Mouse (Mus musculus) thymus, adult 2 months (tissue): ENCODE results near the gene Syne2. TPM values are rescaled to one million over a fixed set of nuclear protein-coding genes. Genes with fewer than 3 reads are reported as not detected.

Experiments
- DNase-seq: peaks from one replicate; pipeline ENCODE4 v3.0.0; 2021
- H3K27ac ChIP-seq: fragments of 200-500 bp; 2 replicates; pipeline ENCODE4 v1.5.1; 2012; ENCODE audit warnings: low read length, control low read depth; ENCODE audit not compliant: control insufficient read depth, insufficient read depth
- H3K27me3 ChIP-seq: fragments of 200-500 bp; 2 replicates; pipeline ENCODE4 v1.6.1; 2012; ENCODE audit warnings: mild to moderate bottlenecking, low read length, moderate library complexity, mixed read lengths; ENCODE audit not compliant: control insufficient read depth, insufficient read depth
- H3K36me3 ChIP-seq: fragments of 200-500 bp; 2 replicates; pipeline ENCODE4 v1.6.1; 2012; ENCODE audit warnings: mild to moderate bottlenecking, low read length, moderate library complexity; ENCODE audit not compliant: control insufficient read depth, insufficient read depth
- H3K4me1 ChIP-seq: fragments of 200-500 bp; replicated peaks from 2 replicates; pipeline ENCODE4 v1.6.1; 2012; ENCODE audit warnings: low read length; ENCODE audit not compliant: control insufficient read depth, insufficient read depth
- H3K4me3 ChIP-seq: fragments of 200-500 bp; 2 replicates; pipeline ENCODE4 v1.5.1; 2012; ENCODE audit warnings: mild to moderate bottlenecking, low read length, control low read depth, moderate library complexity; ENCODE audit not compliant: control insufficient read depth, insufficient read depth
- CTCF ChIP-seq: fragments of 200-500 bp; IDR thresholded peaks from 2 replicates; pipeline ENCODE4 v1.5.1; 2012; ENCODE audit warnings: mild to moderate bottlenecking, control low read depth, low read length, moderate library complexity, borderline replicate concordance; ENCODE audit not compliant: control insufficient read depth, poor library complexity, insufficient read depth; ENCODE audit errors: extremely low read depth
- POLR2A ChIP-seq: fragments of 200-500 bp; IDR thresholded peaks from 2 replicates; pipeline ENCODE4 v1.6.1; 2012; ENCODE audit warnings: mild to moderate bottlenecking, low read length, control low read depth, moderate library complexity; ENCODE audit not compliant: control insufficient read depth, poor library complexity, insufficient read depth; ENCODE audit errors: extremely low read depth
- WGBS: fragments of 180-500 bp; shearing (Covaris S2); methylation state at CpG from one replicate; pipeline ENCODE4 v1.1.7; 2018; 5-methylcytosine and 5-hydroxymethylcytosine counted together
- polyA plus RNA-seq: library from polyadenylated mRNA; depleted of rRNA; stranded (reverse); fragments of >200 nt; gene quantifications from 2 replicates; pipeline ENCODE4 v1.2.3, GENCODE M21; 2012

The Syne2 gene
- polyA plus RNA-seq, 1 experiment: 15.5 TPM

DNA sequence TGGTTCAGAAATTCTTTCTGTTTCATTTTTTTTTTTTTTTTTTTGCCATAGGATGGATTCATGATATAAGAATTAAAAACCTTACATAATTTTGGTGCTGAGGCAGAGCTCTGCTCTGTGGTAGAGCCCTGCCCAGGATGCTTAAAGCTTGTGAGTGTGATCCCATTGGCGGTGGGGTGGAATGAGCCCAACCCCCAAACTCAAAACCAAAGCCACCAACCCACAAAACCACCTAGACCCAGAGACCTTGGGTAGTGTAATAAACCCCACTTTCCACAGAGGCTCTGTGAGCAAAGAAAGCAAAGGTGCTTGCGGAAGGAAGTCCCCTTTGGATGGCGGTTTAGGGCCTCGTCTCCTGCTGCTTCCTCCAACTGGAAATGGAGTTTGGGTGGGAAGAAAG is 19.5 kb downstream of the Syne2 start:
- H3K4me3 ChIP-seq: no peak overlapping the region
- H3K4me1 ChIP-seq: peaks cover 11% of the 10 kb centered on the region
- WGBS: 15% methylated on average over 4 of the region's 4 CpGs
- no peak overlapping the region for H3K27ac ChIP-seq
- H3K36me3 ChIP-seq: no peaks in the 10 kb centered on the region
- no peak for DNase-seq
- TF ChIP-seq POLR2A (no peak), CTCF (no peak)
- H3K27me3 ChIP-seq: no peaks in the 10 kb centered on the region; the same call in 1 of the 2 replicates

DNA sequence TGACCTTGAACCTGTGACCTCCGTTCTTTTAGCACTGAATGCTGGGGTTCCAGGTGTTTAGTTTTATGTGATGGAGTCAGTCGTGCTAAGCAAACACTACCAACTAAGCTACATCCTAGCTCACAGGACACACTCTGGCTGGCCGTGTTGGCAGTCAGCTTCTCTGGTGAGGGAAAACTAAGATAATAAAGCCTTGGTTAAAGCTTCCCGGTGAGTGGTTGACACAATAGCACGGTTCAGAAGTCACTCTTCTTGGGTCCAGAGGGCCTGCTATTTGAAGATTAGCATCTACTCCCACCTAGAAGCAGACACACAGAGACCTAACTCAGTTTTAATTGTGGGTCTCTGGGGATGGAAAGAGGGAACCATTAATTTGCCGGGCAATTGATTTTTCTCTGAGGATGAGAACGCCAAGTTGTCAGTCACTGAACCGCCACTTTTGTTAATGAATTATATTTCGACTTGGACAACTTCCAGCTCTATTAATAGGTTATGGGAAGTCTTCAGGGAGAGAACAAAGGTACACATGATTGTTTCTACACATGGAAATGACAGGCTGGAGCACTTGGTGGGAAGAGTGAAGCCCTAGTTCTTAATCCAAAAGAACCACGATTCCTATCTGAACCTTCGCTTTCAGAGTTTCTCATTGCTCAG is 21.3 kb downstream of the Syne2 start:
- 93% methylated on average over 11 of the region's 11 CpGs for WGBS
- no peak overlapping the region for H3K27ac ChIP-seq
- H3K36me3 ChIP-seq: no peaks in the 10 kb centered on the region
- no peak for DNase-seq
- no peak overlapping the region for H3K4me3 ChIP-seq
- TF ChIP-seq POLR2A: no peak
- TF ChIP-seq CTCF: no peak
- H3K4me1 ChIP-seq: peaks cover 11% of the 10 kb centered on the region
- H3K27me3 ChIP-seq: no peaks in the 10 kb centered on the region

DNA sequence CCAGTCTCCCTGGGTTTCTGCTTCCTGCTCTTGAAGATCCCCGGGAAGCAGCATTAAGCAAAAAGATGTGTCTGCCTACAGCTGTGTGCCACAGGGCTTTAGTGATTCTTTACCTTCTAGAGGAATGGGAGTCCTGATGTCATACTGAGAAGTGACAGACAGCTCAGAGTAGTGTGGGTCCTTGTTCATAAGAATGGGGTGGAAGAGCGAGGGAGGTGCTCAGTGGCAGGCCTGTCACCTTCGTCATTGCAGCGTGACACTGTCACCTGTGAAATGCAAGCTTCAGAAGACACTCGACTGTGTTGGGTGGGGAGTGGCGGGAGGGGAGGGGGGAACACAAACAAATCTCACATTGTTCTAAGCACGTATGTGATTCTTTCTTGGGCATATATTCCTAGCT is 23.2 kb downstream of the Syne2 start:
- H3K27me3 ChIP-seq: no peaks in the 10 kb centered on the region
- no peaks in the 10 kb centered on the region for H3K36me3 ChIP-seq
- 91% methylated on average over 7 of the region's 7 CpGs for WGBS
- no peak overlapping the region for H3K4me3 ChIP-seq
- H3K4me1 ChIP-seq: peaks cover 11% of the 10 kb centered on the region
- TF ChIP-seq CTCF: no peak
- no peak for TF ChIP-seq POLR2A
- DNase-seq: no peak
- H3K27ac ChIP-seq: no peak overlapping the region

DNA sequence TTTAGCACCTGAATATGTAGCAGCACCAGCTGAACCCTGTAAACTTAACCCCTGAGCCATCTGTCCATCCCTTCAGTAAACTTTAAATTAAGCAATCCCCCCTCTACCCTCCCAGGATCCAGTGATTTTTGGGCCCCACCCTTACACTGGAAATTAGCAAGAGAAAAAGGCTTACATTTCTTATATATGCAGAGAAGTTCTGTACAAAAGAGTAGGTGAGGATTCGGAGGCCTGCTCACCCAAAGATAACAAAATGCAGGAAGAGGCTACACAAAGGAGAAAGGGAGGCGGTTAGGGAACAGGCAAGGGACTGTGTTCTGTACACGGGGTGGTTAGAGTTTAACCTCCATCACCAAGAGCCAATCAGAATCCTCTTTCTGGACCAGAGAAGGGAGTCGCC is 26.4 kb downstream of the Syne2 start:
- Histone ChIP-seq H3K27me3 (no peaks in the 10 kb centered on the region), H3K27ac (no peak overlapping the region), H3K4me1 (no peaks in the 10 kb centered on the region), H3K36me3 (no peaks in the 10 kb centered on the region), H3K4me3 (no peak overlapping the region)
- TF ChIP-seq CTCF: no peak
- 92% methylated on average over 4 of the region's 4 CpGs for WGBS
- no peak for DNase-seq

DNA sequence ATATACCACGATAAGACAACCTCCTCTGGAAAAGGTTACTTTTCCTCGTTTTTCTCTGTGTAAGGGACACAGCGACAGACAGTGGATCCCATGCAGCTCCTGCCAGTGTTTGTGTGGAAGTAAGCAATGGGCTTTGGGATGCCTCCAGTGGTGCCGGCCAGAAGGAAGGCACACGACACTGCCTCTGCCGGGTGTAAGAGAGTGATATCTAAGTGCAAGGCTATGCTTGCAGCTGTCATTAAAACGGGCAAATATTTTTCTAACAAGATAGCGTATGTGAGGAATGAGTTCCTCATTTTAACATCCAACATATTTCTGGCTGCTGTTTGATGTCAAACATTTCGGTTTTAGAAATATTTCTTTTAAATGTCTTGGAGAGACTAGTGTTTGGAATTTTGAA is 27.1 kb downstream of the Syne2 start:
- WGBS: 76% methylated on average over 9 of the region's 9 CpGs
- Histone ChIP-seq H3K27ac (no peak overlapping the region), H3K4me1 (no peaks in the 10 kb centered on the region), H3K27me3 (no peaks in the 10 kb centered on the region), H3K4me3 (no peak overlapping the region), H3K36me3 (no peaks in the 10 kb centered on the region)
- DNase-seq: no peak
- TF ChIP-seq POLR2A: no peak

DNA sequence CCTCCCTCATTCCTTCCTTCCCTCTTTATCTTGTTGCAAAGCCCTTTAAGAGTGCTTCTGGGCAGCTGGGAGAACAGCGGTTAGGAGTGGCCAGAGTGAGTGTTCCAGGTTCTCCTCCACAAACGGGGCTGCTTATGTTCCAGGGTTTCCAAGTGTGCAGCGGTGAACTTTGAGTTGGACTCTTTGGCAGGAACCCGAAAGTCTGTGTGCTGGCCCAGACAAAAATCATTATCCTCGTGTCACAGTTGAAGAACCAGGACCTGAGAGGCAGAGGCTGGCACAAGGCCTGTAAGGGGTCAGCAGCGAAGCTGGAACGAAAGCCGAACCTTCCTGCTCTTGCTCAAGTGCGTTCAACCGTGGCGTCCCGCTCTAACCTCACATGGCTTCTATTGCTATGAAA is 28.6 kb downstream of the Syne2 start:
- DNase-seq: no peak
- Histone ChIP-seq H3K4me3 (no peak overlapping the region), H3K4me1 (no peaks in the 10 kb centered on the region), H3K27ac (no peak overlapping the region), H3K27me3 (no peaks in the 10 kb centered on the region), H3K36me3 (no peaks in the 10 kb centered on the region)
- TF ChIP-seq POLR2A: no peak
- no peak for TF ChIP-seq CTCF
- 93% methylated on average over 12 of the region's 12 CpGs for WGBS

DNA sequence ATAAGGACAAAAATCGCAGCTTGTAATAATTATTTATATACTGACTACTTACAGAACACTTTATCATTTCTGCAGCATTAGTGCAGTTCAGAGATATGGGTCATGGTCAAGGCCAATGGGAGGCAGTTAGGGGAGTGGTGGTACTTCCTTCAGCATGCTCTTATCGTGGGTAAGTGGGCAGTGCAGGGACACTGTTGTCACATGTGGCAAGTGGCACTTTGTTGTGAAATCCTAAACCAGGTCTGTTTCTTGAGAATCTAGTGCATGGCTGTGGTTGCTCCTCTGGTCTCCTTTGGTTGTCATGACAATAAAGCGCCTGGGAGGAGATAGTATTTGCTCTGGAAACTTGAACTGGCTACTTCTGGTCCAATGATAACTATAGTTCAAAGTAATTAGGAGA is 32.3 kb downstream of the Syne2 start:
- TF ChIP-seq POLR2A (no peak), CTCF (no peak)
- Histone ChIP-seq H3K4me1 (peaks cover 4% of the 10 kb centered on the region; the same call in 1 of the 2 replicates), H3K27me3 (no peaks in the 10 kb centered on the region), H3K27ac (no peak overlapping the region), H3K36me3 (no peaks in the 10 kb centered on the region), H3K4me3 (no peak overlapping the region)
- DNase-seq: no peak
- 77% methylated on average over 3 of the region's 3 CpGs for WGBS
